Comparison of ENCODE assay signal across 20 mouse cellular contexts in the genomic region with DNA sequence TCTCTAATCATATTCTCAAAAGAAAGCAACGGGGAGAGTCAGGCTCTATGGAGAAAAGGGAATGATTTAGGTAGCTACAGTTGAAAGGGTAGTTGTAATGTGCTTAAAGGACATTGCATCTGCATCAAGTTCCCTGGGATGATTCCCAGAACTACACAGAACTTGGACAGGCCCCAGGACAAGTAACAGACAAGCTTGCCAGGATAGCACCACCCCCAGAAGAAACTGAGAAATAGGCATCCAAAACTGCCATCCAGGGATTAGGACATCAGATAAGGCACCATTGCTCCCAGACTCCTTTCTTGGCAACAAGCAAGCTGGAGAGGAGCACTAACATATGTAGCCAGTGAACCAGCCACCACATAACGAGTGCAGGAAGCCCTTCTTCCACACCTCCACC. TPM values are rescaled to one million over a fixed set of nuclear protein-coding genes. Genes with fewer than 3 reads are reported as not detected.
A peak's percentile ranks its signal among the peaks of the same experiment; 100 is the strongest.
DNase-seq lines count a peak whose midpoint lies in the region; ATAC-seq lines count a peak whose summit lies in the region.
"Had no signal": no experiment of that assay in that cellular context is flagged by ENCODE, and none has a peak within 500 bp of the region (broad histone marks: within the 10 kb centered on the region; RNA-seq: fewer than 3 reads in every experiment).

No protein-coding gene starts in this region.

- ATAC-seq in midbrain, embryonic 15.5 days (replicated peaks): no peak
- ATAC-seq: inflammation-experienced regulatory T-cells, adult 6 months; midbrain, embryonic 16.5 days had no signal

- no peaks in the 10 kb centered on the region for H3K9me3 ChIP-seq in midbrain, embryonic 15.5 days
- H3K9me3 ChIP-seq: liver, embryonic 13.5 days; neural tube, embryonic 15.5 days had no signal

- no peak overlapping the region for H3K4me3 ChIP-seq in midbrain, embryonic 15.5 days
- H3K4me3 ChIP-seq: liver, embryonic 13.5 days; neural tube, embryonic 15.5 days had no signal

- no peaks in the 10 kb centered on the region for H3K36me3 ChIP-seq in midbrain, embryonic 15.5 days (replicated peaks)

- H3K4me1 ChIP-seq in midbrain, embryonic 15.5 days: no peaks in the 10 kb centered on the region
- H3K4me1 ChIP-seq: liver, embryonic 13.5 days; neural tube, embryonic 15.5 days had no signal

- H3K9ac ChIP-seq in midbrain, embryonic 15.5 days: no peak overlapping the region
- H3K9ac ChIP-seq: liver, embryonic 13.5 days; lung, embryonic 14.5 days; neural tube, embryonic 15.5 days had no signal

- WGBS in midbrain, embryonic 15.5 days: 64% methylated on average over 2 of the region's 2 CpGs

- H3K4me2 ChIP-seq in midbrain, embryonic 15.5 days: no peak overlapping the region
- H3K4me2 ChIP-seq: liver, embryonic 13.5 days; lung, embryonic 14.5 days; neural tube, embryonic 15.5 days had no signal

- H3K27me3 ChIP-seq in midbrain, embryonic 15.5 days (replicated peaks): no peaks in the 10 kb centered on the region
- H3K27me3 ChIP-seq: liver, embryonic 13.5 days had no signal

- DNase-seq in frontal cortex, postnatal 36 days (ENCODE audit: low spot score in 2 of 2): peak; percentile 4 to 23
- DNase-seq in frontal cortex, postnatal 14 days (ENCODE audit: low spot score in 2 of 2): no peak
- DNase-seq in layer of hippocampus, adult 18-20 months (ENCODE audit: low spot score in 2 of 2): peak; percentile 2
- DNase-seq in layer of hippocampus, postnatal 25 days (ENCODE audit: extremely low spot score in 1 of 2, low spot score in 1 of 2): no peak
- peak; percentile 23 for DNase-seq in NIH3T3 (ENCODE audit: low read depth)
- DNase-seq in skeletal muscle tissue, adult 2 months (ENCODE audit: low read depth, low spot score): peak; percentile 0
- DNase-seq: B cell, adult 2 months; cerebellum, adult 8-10 months; gastrocnemius, postnatal 14 days; kidney, adult 8-10 months; kidney, postnatal 14 days; liver, embryonic 13.5 days; lung, embryonic 14.5 days; lung, postnatal 36 days; right cerebral cortex, postnatal 25 days; thymus, postnatal 14 days had no signal

- H3K27ac ChIP-seq in midbrain, embryonic 15.5 days: no peak overlapping the region
- H3K27ac ChIP-seq: liver, embryonic 13.5 days; neural tube, embryonic 15.5 days had no signal

RNA-seq across cellular contexts. Expression of gene Phka2, which starts 40.8 kb away (rescaled TPM):
- total RNA-seq in layer of hippocampus, adult 18-20 months (2021): 10 to 100 TPM; 24.5 to 32.4 TPM
- 10 to 100 TPM; 23.0 to 37.9 TPM for total RNA-seq in layer of hippocampus, postnatal 25 days (2021)
- polyA plus RNA-seq in midbrain, embryonic 15.5 days (2015; fragmentation: Nextera tagmentation; extraction: Ambion mirVana): 11.1 and 12.1 TPM in 2 replicates

Comparison
In these comparisons a context has a peak if more than half of its experiments do, and no peak if none do; other contexts are left out.
1. DNase-seq: peak in frontal cortex, postnatal 36 days (2 of 2), layer of hippocampus, adult 18-20 months (2 of 2), NIH3T3 (single experiment) and skeletal muscle tissue, adult 2 months (single experiment); none in frontal cortex, postnatal 14 days (0 of 2) and layer of hippocampus, postnatal 25 days (0 of 2).